Mouse (Mus musculus) megakaryocyte progenitor cell, adult 5-6 weeks (primary cell): ENCODE results near the gene Mroh3. TPM values are rescaled to one million over a fixed set of nuclear protein-coding genes. Genes with fewer than 3 reads are reported as not detected.

Experiments used
- ATAC-seq: replicated peaks from 2 replicates; pipeline ENCODE4 v1.8.0; 2016; ENCODE audit warnings: mild to moderate bottlenecking, moderate TSS enrichment, inconsistent platforms; ENCODE audit not compliant: poor library complexity
- total RNA-seq, 2 experiments: library from RNA; stranded (forward) in 1 of 2; stranded (reverse) in 1 of 2; fragments of 157-497, 149-512 nt in 1 of 2; fragments of 200-1000 nt in 1 of 2; gene quantifications; 2 replicates each; pipeline versions ENCODE4 v1.2.3 to v1.2.4; 2015 to 2017

Mroh3 gene
- total RNA-seq (2015) (not detected in 2 replicates), total RNA-seq (2017) (not detected in 2 replicates)

DNA sequence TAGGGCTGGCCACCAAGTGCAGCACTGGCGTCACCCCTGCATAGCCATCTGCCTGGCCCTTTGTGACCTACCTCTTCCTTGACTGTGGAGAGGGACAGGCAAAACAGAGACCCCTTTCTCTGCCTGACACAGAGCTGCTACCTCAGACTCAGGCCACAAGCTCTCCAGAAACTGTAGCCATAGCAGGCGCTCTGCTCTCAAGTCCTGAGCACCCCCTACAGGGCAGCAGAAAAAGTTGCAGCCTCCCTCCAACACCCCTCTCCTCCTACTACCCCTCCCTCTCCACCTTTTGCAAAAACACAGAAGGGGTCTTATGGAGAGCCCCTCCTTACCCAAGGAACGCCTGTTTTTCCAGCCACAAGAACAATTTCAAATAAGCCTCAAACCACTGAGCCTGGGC is at the start of gene Mroh3:
Mroh3 (minus strand) TSS at position 26 of the 400 bp plus-strand sequence.
- peak; percentile 97 for ATAC-seq

DNA sequence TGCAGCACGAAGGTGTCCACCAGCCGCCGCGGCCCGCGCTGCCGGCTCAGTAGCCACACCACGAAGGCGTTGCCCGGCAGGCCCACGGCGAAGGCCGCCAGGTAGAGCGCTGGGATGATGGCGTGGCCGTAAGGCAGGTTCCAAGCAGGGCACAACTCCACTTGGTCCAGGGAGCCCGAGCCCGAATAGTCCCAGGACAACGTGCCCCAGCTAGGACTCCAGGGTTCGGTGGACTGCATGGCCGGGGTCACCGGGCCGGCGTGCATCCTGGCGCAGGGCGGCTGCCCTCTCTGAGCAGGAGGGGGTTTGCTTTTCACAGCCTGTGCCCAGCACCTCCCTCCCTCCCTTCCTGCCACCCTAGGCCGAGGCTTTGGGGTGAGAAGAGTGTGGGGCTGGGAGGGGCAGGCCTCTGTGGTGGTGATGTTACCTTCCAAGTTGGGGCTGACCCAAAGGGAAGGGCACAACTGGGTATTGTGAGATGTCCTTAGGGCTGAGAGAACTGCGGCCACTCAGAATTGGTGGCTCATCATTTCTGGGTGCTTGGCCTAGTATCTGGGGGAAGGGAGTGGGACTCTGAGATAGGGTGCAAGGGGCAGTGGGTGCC is 48.1 kb upstream of the Mroh3 start, which contains the start of gene Gpr25:
Gpr25 (minus strand) TSS at position 239 of the 604 bp plus-strand sequence.
- ATAC-seq: no peak

DNA sequence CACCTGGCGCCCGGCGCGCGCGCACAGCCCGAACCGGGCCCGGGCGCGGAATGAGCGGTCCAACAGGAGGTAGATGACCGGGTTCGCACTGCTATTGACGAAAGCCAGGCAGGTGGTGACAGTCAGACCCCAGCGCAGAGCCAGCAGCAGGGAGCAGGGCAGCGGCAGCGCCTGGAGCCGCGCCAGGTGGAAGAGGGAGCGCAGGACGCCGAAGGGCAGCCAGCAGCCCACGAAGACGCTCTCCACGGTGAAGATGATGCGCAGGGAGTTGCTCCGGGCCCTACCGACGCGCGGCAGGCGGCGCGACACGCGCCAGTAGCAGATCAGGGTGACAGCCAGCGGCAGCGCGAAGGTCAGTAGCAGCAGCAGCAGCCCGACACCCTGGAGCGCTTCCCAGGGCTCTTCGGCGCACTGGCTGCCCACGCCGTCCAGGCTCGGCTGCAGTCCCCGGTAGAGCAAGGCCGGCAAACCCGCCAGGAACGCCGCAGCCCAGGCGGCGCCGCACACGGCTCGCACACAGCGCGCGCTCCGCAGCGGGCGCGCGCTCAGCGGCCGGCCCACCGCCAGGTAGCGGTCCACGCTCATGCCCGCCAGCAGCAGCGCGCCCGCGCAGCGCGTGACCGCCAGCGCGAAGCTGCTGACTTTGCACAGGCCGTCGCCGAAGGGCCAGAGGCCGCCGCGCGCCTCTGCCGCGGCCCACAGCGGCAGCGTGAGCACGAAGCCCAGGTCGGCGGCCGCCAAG is 47.4 kb upstream of the Mroh3 start:
- peak; percentile 9; the same call in 1 of the 2 replicates for ATAC-seq

DNA sequence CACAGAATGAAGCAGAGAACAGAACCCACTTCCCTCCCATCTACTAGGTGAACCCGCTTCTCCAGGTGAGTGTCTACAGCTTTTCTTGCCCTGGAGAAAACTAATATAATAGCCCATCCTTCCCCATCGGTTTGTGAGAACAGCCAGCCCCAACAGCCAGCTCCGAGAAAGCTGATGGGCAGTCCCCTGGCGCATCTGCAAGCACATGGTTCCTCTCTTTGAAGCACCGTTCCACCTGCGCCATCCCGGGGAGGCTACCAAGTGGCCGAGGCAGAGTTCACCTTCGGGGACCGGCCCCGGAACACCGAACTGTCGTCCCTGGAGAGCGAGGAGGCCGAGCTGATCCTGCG is 46.9 kb upstream of the Mroh3 start:
- no peak for ATAC-seq

- no peak for ATAC-seq
These were observed 45.9 kb upstream of the Mroh3 start for GRCm38 (mm10) chr1:136258495-136258894.

DNA sequence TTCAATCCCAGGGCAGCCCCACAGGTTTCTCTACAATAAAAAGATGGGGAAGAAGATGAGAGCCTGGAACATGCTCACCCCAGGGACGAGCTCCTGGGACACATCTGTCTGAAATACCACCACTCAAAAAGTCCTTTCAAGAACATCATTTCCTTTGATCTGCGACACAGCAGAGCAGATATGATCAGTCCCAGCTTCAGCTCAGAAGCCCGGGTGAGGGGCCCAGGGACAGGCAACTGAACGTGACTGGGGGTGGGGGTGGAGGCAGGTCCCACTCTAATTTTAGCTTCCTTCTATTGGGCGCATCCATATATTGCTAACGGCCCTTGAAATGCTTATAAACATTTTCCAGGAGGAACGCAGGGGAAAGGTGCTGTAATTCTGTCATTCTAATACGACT is 43.0 kb upstream of the Mroh3 start:
- no peak for ATAC-seq

DNA sequence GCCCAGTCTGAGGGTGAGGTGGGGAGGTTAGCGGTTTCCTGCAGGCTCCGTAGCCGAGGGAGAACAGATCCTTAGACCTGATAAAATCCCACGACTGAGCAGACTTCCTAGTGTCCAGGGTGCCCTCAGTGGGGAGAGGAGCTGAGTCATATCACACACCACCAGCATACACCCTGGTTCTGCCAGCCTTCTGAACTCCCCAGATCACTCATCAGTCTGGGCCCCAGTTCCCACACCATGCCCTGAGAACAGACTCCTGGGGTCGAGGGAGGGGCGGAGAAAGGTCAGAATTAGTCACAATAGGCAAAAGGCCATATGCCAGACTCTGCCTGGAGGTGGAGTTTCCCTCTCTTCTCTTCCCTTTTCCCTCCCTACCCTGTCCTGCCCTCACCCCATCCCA is 42.5 kb upstream of the Mroh3 start:
- ATAC-seq: peak; percentile 58

GRCm38 (mm10) chr1:136254503-136255065 is 42.0 kb upstream of the Mroh3 start:
- ATAC-seq: no peak

GRCm38 (mm10) chr1:136253472-136253871 is 40.8 kb upstream of the Mroh3 start:
- ATAC-seq: peak; percentile 38

GRCm38 (mm10) chr1:136249662-136250061 is 37.0 kb upstream of the Mroh3 start:
- ATAC-seq: peak; percentile 77

DNA sequence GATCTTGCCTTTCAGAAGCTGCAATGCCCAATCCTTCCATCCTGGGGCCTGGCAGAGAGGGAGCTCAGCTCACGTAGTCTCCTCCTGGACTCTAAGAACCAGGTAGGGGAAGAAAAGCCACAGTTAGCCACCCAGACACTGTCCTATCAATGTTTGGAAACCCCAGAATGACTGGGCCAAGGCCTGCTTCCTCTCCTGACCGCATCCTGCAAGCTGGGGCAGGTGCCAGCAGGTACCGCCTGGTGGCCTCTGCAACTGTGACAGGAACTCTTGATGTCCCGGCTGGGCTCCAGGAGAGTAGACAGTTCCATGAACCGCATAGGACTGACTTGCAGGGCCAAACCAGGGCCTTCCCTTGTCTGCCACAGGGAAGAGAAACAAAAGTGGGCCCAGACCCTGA is 34.8 kb upstream of the Mroh3 start:
- peak; percentile 53 for ATAC-seq

GRCm38 (mm10) chr1:136244469-136244868 is 31.8 kb upstream of the Mroh3 start:
- ATAC-seq: no peak

DNA sequence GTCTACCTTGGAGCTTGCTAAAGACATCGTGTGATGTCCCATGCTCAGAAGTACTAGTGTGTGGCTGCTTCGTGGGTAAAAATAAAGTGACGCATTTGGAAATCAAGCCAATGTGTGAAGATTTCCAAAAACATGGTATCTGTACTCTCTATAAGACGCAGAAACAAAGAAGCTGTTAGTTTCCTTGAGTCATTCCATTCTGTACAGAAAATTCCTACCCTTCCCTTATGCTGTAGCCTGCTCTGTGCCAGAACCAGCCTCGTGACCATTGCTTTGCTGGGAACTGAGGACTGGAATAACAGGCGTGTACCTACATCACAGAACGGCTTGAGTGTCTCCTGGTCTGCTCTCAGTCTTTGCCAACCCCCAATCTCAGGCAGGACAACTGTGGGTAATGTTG is 29.2 kb upstream of the Mroh3 start:
- no peak for ATAC-seq

- no peak for ATAC-seq
These were observed 25.9 kb upstream of the Mroh3 start for GRCm38 (mm10) chr1:136238495-136238894.

DNA sequence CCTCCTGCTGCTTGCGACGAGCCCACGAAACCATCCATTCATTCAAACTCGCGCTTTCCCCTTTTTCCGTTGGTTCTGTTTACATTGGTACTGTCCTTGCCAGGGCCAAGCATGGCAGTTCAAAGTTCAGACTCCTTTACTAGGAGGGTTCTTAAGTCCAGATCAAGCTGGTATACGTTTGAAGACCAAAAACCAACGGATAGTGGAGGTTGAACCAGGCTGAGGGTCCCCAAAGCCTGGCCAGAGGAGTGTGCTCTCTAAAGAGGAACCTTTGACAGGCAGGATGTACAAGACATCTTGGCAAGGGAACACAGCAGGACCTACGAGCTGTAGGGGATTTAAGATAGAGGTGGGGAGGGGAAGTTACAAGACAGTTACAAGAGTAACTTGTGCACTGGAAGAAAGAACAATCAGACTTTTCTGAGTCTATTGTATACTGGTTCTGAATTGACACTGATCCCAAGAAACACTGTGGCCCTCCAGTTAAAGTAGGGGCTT is 22.0 kb upstream of the Mroh3 start:
- peak; percentile 54; the same call in 1 of the 2 replicates for ATAC-seq

DNA sequence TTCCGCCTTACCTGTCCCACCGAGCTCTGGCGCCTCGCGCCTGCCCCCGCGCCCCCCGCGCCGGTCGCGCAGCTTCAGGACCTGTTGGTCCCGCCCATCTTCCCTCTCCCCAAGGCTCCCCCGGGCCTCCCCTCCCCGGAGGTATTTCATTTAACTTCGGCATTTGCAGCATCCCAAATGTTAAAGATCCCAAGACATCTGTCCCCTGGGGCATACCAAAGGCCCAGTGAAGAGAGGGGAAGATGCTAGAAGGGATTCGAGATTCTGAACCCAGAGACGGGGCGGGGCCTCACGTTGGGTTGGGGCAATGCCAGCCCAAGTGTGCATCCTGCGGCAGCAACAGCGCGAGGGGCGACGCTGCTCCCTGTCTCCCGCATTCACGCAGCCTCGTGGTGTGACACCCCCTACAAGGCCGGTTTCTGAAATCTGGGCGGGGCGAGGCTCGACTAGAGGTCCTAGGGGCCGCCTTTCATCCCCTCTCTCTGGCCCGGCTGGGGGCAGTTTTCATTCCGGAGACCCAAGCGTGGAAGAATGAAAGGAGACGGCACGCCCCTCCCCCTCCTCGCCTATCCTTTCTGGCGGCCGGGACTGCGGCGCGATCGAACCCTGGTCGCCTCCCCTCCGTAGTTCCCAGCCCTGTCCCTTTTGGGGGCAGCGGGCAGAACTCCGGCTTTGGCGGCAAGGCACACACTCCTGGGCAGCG is 21.4 kb upstream of the Mroh3 start, which contains the start of gene Inava:
Inava (minus strand) TSS at position 373 of the 703 bp plus-strand sequence.
- ATAC-seq: peak; percentile 70

DNA sequence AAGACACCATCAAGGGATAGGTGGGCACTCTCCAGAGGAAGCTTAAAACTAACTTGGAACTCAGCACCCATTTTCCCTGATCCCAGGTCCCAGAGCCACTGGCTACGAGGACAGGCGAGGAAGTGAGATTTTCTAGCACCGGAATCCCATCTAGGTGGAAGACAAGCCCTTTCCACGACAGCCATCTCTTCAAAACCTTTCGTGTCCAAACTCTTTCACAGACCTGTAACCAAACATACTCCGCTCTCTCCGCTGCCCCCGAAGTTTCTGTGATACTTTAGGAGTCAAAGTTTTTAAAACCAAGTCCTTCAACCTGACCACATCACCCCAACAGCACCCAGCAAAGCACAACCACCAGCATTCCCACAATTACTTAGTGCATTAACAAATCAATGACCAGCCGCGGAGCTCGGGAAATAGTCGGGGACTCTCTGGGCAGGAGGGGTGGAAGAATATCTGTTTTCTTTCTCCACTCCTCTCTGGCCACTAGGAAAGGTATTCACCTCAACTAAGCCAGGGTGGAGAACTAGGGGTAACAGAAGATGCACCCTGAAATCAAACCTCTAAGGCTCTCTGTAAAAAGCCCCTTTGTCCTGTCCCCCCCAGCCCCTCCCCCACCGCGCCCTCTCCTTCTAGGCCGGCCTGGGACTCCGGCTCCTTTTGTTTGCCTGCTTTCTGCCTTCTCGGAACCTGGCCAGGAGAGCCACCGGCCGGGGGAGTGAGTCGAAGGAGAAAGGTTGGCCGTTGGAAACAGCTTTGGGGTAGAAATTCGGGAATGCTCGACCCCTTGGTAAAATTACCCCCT is 20.6 kb upstream of the Mroh3 start:
- ATAC-seq: no peak

- no peak for ATAC-seq
These were observed 19.8 kb upstream of the Mroh3 start for GRCm38 (mm10) chr1:136232285-136232926.

- ATAC-seq: no peak
These were observed 19.0 kb upstream of the Mroh3 start for GRCm38 (mm10) chr1:136231596-136231995.

- ATAC-seq: no peak
These were observed 17.6 kb upstream of the Mroh3 start for GRCm38 (mm10) chr1:136230201-136230600.
